Mouse (Mus musculus) heart, embryonic 15.5 days (tissue): ENCODE data around the gene Wdr37. TPM values are rescaled to one million over a fixed set of nuclear protein-coding genes. Genes with fewer than 3 reads are reported as not detected.

ENCODE experiments used
- ATAC-seq: fragments of 200-750 bp; cut with Nextera tagmentation; replicated peaks from 2 replicates; pipeline ENCODE4 v1.8.0; 2017; ENCODE audit warnings: low read depth, moderate TSS enrichment; ENCODE audit not compliant: insufficient number of reproducible peaks, insufficient read depth, low FRiP score
- H3K27ac ChIP-seq: fragments of 300-500 bp; sonication (generic); 2 replicates; pipeline ENCODE4 v1.5.1; 2015; ENCODE audit warnings: mild to moderate bottlenecking, inconsistent platforms
- H3K27me3 ChIP-seq: fragments of 300-500 bp; sonication (generic); 2 replicates; pipeline ENCODE4 v1.6.1; 2015; ENCODE audit warnings: inconsistent platforms
- H3K36me3 ChIP-seq: fragments of 300-500 bp; sonication (generic); 2 replicates; pipeline ENCODE4 v1.6.1; 2015; ENCODE audit warnings: mild to moderate bottlenecking, inconsistent platforms
- H3K4me1 ChIP-seq: fragments of 300-500 bp; sonication (generic); replicated peaks from 2 replicates; pipeline ENCODE4 v1.6.1; 2015; ENCODE audit warnings: inconsistent platforms
- H3K4me2 ChIP-seq: fragments of 300-500 bp; sonication (generic); 2 replicates; pipeline ENCODE4 v1.6.1; 2015; ENCODE audit warnings: inconsistent platforms, mild to moderate bottlenecking, moderate library complexity
- H3K4me3 ChIP-seq: fragments of 300-500 bp; sonication (generic); 2 replicates; pipeline ENCODE4 v1.5.1; 2015; ENCODE audit warnings: mild to moderate bottlenecking, inconsistent platforms
- H3K9ac ChIP-seq: fragments of 300-500 bp; sonication (generic); 2 replicates; pipeline ENCODE4 v1.6.1; 2015; ENCODE audit warnings: mild to moderate bottlenecking, inconsistent platforms
- H3K9me3 ChIP-seq: fragments of 300-500 bp; sonication (generic); replicated peaks from 2 replicates; pipeline ENCODE4 v1.6.1; 2016; ENCODE audit warnings: inconsistent platforms
- WGBS: fragments of 180-500 bp; shearing (Covaris S2); methylation state at CpG from one replicate; pipeline ENCODE4 v1.1.7; 2015; ENCODE audit warnings: mixed read lengths; 5-methylcytosine and 5-hydroxymethylcytosine counted together
- polyA plus RNA-seq: library from polyadenylated mRNA; unstranded; fragments of >200 nt; fragmentation: Nextera tagmentation; extraction: Ambion mirVana; gene quantifications from 2 replicates; pipeline ENCODE4 v1.2.1, GENCODE M21; 2015

The Wdr37 gene
- polyA plus RNA-seq, 1 experiment from 2014 or later, result 15.5 TPM

DNA sequence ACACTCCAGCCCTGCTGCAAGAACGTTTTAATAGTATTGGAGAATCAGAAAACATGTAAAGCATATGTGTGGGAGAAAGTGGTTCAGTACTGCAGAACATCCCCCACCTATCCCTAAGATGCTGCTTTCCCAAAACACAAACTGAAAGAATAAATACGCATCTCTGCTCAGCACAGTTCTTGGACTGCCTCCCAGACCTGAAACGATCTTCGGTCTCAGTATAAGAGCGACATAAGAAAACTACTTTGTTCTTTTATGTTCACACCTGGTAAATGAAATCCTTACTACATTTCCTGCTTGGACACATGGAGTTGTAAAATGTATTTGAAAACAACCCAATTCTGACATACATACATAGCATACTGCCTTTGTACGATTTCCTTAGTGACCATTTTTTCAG lies 71.1 kb downstream of the Wdr37 start:
- H3K4me1 ChIP-seq, result no peaks in the 10 kb centered on the region
- H3K9me3 ChIP-seq, result no peaks in the 10 kb centered on the region
- H3K27ac ChIP-seq, result no peak overlapping the region
- H3K27me3 ChIP-seq, result no peaks in the 10 kb centered on the region
- ATAC-seq, result no peak
- H3K4me2 ChIP-seq, result no peak overlapping the region
- H3K9ac ChIP-seq, result no peak overlapping the region
- no peak overlapping the region for H3K4me3 ChIP-seq
- H3K36me3 ChIP-seq, result peaks cover 5% of the 10 kb centered on the region
- 76% methylated on average over 6 of the region's 6 CpGs for WGBS

DNA sequence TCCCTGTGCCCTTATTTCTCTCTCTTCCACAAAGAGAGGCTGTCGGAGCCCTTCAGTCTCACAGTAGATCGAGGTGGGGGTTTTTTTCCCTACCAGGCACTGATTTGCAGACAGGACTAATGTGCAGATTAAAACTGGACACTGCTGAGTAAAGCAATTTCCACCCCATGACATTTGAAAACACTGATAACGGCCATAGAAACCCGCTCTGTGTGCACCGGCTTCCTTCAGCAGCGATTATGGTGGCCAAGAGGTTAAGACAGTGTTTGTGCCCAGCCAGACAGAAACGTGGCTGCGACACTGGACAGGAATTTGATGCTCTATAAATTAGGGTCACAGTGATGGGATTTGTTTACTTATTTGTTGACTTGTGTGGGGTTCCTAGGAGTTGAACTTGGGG lies 78.5 kb downstream of the Wdr37 start:
- H3K4me1 ChIP-seq, result peaks cover 8% of the 10 kb centered on the region; the same call in 1 of the 2 replicates
- no peak for ATAC-seq
- H3K36me3 ChIP-seq, result no peaks in the 10 kb centered on the region
- H3K27ac ChIP-seq, result no peak overlapping the region
- WGBS, result 33% methylated on average over 8 of the region's 8 CpGs
- no peaks in the 10 kb centered on the region for H3K27me3 ChIP-seq
- no peaks in the 10 kb centered on the region for H3K9me3 ChIP-seq
- no peak overlapping the region for H3K4me3 ChIP-seq
- H3K4me2 ChIP-seq, result 0 out of 2 replicates have a peak overlapping the region, but pooled peaks have one; percentile 4
- no peak overlapping the region for H3K9ac ChIP-seq

DNA sequence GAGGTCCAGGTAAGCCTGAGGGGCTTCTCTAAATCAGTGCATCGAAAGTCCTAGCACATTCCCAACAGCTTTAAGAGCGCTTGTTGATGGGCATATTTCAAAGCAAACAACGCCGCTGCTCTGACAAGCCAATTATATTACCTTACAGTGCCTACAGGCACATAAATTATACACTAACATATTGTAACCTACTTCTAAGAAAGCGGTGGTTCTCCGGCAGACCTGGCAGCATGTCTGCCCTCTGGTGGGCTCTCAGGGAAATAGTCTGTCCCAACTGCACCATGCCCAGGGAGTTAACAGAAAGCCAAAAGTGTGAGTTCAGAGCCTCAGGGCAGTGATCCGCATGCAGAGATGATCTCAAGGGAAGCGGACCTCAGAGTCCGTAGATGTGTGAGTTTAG lies 86.5 kb downstream of the Wdr37 start:
- no peak for ATAC-seq
- H3K4me1 ChIP-seq, result 0 out of 2 replicates have a peak, but pooled peaks cover 2% of the 10 kb centered on the region

DNA sequence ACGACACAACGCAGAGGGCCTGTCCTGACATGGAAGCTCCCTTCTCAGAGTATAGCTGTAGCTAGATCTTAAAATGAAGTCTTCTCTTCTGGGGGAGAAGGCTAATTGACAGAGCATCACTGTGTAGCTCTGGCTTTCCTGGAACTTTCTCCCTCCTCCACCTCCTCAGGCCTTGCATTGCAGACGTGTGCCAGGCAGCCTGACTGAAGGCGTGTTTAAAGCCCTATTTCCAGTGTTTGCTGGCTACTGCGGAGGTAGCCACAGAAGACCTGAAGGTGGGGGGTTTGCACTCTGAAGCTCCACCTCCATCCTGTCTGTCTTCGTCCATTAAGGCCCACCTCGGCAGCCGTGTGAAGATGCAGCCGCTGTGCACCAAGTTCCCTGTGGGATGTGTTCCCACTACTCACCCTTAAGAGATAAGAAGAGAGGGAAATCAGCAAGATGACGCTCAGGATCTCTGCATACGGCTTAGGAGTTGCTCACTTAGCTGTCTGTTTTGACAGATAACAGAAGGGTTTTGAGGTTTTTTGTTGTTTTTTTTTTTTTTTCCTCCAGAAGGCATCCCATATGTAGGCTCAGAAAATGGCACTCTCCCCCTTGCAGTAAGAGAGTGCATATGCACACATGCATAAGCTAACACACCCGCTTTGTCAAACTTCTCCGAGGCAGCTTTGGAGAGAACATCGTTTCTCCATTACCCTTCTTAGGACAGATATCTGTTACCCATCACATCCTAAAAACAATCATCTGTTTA lies 87.2 kb downstream of the Wdr37 start:
- no peak overlapping the region for H3K4me2 ChIP-seq
- no peaks in the 10 kb centered on the region for H3K36me3 ChIP-seq
- H3K27me3 ChIP-seq, result peaks cover 4% of the 10 kb centered on the region; the same call in 1 of the 2 replicates
- H3K9ac ChIP-seq, result no peak overlapping the region
- no peak for ATAC-seq
- H3K4me3 ChIP-seq, result no peak overlapping the region
- 53% methylated on average over 14 of the region's 14 CpGs for WGBS
- 0 out of 2 replicates have a peak, but pooled peaks cover 2% of the 10 kb centered on the region for H3K4me1 ChIP-seq
- no peak overlapping the region for H3K27ac ChIP-seq
- H3K9me3 ChIP-seq, result no peaks in the 10 kb centered on the region

More for the DNA sequence above, 86.5 kb downstream of the Wdr37 start:
- no peak overlapping the region for H3K9ac ChIP-seq
- no peaks in the 10 kb centered on the region for H3K36me3 ChIP-seq
- no peak overlapping the region for H3K27ac ChIP-seq
- H3K9me3 ChIP-seq, result no peaks in the 10 kb centered on the region
- 41% methylated on average over 9 of the region's 9 CpGs for WGBS
- H3K4me2 ChIP-seq, result no peak overlapping the region
- peaks cover 4% of the 10 kb centered on the region; the same call in 1 of the 2 replicates for H3K27me3 ChIP-seq
- H3K4me3 ChIP-seq, result no peak overlapping the region

DNA sequence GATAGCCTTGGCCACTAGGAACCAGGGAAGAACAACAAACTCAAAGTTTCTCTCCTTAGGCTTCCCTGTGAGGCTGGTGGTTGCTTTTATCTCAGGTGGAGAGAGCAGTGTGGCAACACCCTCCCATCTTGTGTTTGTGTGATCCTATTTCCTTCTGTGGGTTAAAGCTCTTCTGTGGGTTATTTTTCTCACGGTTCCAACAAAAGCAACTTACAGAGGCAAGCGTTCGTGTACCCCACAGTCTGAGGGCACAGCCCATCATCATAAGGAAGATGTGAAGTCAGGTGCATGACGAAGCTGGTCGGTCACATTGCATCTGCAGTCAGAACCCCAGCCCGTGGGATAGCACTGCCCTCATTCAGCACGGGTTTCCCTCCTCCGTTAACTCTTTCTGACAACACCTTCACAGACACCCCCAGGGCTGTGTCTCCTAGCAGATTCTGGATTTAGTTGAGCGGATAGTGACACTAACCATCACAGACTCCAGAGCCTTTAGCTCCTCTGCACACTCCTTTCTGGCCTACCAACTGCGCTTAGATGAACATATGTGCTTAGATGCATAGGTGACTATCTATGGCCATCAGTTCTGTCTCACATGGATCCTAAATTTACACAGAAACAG lies 87.9 kb downstream of the Wdr37 start:
- Histone ChIP-seq H3K27me3 (peaks cover 4% of the 10 kb centered on the region; the same call in 1 of the 2 replicates), H3K4me1 (0 out of 2 replicates have a peak, but pooled peaks cover 2% of the 10 kb centered on the region), H3K27ac (no peak overlapping the region), H3K36me3 (no peaks in the 10 kb centered on the region), H3K9me3 (no peaks in the 10 kb centered on the region), H3K4me2 (no peak overlapping the region), H3K9ac (no peak overlapping the region), H3K4me3 (no peak overlapping the region)
- ATAC-seq, result no peak
- 67% methylated on average over 10 of the region's 10 CpGs for WGBS

DNA sequence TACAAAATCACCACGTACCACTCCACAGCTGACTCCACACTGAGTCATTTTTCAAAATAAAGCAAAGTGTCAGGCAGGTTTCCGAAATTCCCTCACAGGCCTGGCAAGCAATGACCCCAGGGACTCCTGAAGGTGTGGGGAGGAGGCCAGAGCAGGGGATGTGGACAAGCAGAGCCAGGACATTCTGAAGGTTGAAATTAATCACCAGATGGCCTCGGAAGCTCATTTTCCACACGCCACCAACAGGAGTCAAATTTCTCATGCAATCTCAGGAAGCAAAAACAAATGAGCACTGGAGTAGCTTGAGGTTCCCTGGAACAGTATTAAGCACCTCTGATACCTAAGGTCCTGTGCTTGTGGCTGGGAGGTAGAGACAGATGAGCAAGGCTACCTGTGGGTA lies 89.1 kb downstream of the Wdr37 start:
- H3K9ac ChIP-seq, result no peak overlapping the region
- ATAC-seq, result no peak
- no peak overlapping the region for H3K27ac ChIP-seq
- peaks cover 4% of the 10 kb centered on the region; the same call in 1 of the 2 replicates for H3K27me3 ChIP-seq
- no peak overlapping the region for H3K4me2 ChIP-seq
- no peaks in the 10 kb centered on the region for H3K9me3 ChIP-seq
- no peaks in the 10 kb centered on the region for H3K36me3 ChIP-seq
- 0 out of 2 replicates have a peak, but pooled peaks cover 2% of the 10 kb centered on the region for H3K4me1 ChIP-seq
- WGBS, result 49% methylated on average over 4 of the region's 4 CpGs
- H3K4me3 ChIP-seq, result no peak overlapping the region

DNA sequence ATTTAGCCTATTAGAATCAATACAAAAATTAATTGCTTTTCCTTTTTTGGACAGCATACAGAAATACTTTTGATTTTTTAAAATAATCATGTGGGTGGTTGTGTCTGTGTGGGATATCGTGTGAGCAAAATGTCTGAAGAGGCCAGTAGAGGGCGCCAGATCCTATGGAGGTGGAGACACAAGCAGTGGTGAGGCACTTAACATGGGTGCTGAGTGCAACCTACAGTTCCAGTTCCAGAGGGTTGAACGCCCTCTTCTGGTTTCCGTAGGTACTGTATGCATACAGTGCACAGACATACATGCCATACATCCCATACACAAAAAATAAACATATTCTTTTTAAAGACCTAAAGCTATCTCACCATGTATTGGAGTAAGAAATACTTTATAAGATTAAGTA lies 91.3 kb downstream of the Wdr37 start:
- no peak for ATAC-seq
- 46% methylated on average over 4 of the region's 4 CpGs for WGBS

DNA sequence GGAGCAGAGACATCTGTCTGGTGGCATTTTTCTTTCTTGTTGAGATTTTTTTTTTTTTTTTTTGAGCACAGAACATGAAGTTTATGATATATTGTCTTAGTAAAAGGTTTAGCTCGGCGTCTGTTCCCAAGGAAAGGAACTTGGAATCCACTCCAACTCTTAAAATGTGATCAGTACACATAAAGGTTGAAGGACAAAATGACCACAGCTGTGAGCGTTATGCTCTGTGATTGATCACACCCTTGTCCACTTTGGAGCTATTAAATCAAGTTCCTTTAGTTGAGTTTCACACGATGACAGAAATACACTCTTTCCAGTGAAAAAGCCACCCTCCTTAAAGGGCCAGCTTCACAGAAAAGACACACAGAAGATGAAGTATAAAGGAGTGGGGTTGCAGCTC lies 101.1 kb downstream of the Wdr37 start:
- no peaks in the 10 kb centered on the region for H3K9me3 ChIP-seq
- no peak overlapping the region for H3K4me3 ChIP-seq
- no peak overlapping the region for H3K27ac ChIP-seq
- H3K27me3 ChIP-seq, result no peaks in the 10 kb centered on the region
- no peaks in the 10 kb centered on the region for H3K4me1 ChIP-seq
- ATAC-seq, result no peak
- no peaks in the 10 kb centered on the region for H3K36me3 ChIP-seq
- H3K9ac ChIP-seq, result no peak overlapping the region
- no peak overlapping the region for H3K4me2 ChIP-seq
- WGBS, result 75% methylated on average over 4 of the region's 4 CpGs

More for the DNA sequence above, 91.3 kb downstream of the Wdr37 start:
- Histone ChIP-seq H3K27me3 (peaks cover 4% of the 10 kb centered on the region; the same call in 1 of the 2 replicates), H3K4me2 (no peak overlapping the region), H3K27ac (no peak overlapping the region), H3K4me1 (0 out of 2 replicates have a peak, but pooled peaks cover 2% of the 10 kb centered on the region), H3K36me3 (no peaks in the 10 kb centered on the region), H3K9me3 (no peaks in the 10 kb centered on the region), H3K9ac (no peak overlapping the region), H3K4me3 (no peak overlapping the region)

DNA sequence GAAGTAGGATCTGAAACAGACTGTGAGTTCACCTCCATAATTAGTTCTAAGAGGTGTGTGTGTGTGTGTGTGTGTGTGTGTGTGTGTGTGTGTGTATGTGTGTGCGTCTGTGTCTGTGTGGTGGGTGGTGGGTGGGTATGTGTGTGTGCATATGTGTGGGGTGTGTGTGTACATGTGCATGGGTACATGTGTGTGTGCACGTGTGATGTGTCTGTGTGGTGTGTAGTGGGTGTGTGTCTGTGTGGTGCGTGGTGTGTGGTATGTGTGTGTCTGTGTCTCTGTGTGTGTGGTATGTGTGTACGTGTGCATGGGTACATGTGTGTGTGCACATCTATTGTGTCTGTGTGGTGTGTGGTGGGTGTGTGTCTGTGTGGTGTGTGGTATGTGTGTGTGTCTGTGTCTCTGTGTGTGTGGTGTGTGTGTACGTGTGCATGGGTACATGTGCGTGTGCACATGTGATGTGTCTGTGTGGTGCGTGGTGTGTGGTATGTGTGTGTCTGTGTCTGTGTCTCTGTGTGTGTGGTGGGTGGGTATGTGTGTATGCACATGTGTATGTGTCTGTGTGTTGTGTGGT lies 102.0 kb downstream of the Wdr37 start:
- Histone ChIP-seq H3K9me3 (no peaks in the 10 kb centered on the region), H3K36me3 (no peaks in the 10 kb centered on the region), H3K27ac (no peak overlapping the region), H3K4me3 (no peak overlapping the region), H3K4me2 (no peak overlapping the region), H3K27me3 (no peaks in the 10 kb centered on the region), H3K9ac (no peak overlapping the region), H3K4me1 (no peaks in the 10 kb centered on the region)
- WGBS, result 93% methylated on average over 7 of the region's 7 CpGs
- no peak for ATAC-seq

DNA sequence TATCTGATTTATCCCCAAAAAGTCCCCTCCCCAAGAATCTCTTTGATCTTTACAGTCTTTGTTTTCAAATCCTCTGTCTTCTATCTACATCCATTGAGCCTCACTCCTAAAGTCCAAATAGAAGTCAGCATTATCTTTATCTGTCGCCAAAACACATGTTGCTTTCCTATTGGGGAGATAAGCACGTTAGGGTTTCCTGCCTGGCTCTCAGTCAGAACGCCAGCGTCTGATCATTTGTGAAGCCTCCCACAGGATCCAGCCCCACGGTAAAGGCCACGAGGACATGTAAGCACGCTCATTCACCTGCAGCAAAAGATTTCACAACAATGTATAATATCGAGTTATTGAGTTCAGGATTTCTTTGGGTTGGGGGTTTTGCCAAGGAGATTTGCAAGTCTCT lies 110.8 kb downstream of the Wdr37 start:
- H3K9ac ChIP-seq, result no peak overlapping the region
- 16% methylated on average over 8 of the region's 8 CpGs for WGBS
- H3K4me3 ChIP-seq, result no peak overlapping the region
- ATAC-seq, result no peak
- H3K36me3 ChIP-seq, result no peaks in the 10 kb centered on the region
- no peak overlapping the region for H3K4me2 ChIP-seq
- no peak overlapping the region for H3K27ac ChIP-seq
- H3K4me1 ChIP-seq, result no peaks in the 10 kb centered on the region
- no peaks in the 10 kb centered on the region for H3K9me3 ChIP-seq
- H3K27me3 ChIP-seq, result peaks cover 5% of the 10 kb centered on the region; the same call in 1 of the 2 replicates
